Mouse (Mus musculus): Measurements from ENCODE around the gene Lgi4.

GRCm38 (mm10) chr7:31087262-31087661, 28.1 kb downstream of the Lgi4 start:
- TF ChIP-seq EP300 (optimal IDR thresholded peaks at IDR 0.05) = no peak
- no peak for TF ChIP-seq CTCF (IDR thresholded peaks at IDR 0.05; ENCODE audit: low read depth)

Data from stomach, postnatal 0 days (tissue).